In genomic region chr17:54656553-54656952, GRCm38 (mm10) we compare ENCODE assay signal across 20 mouse cellular contexts.
DNase-seq lines count a peak whose midpoint lies in the region; ATAC-seq and TF ChIP-seq lines count a peak whose summit lies in the region.
"Had no signal": no experiment of that assay in that cellular context is flagged by ENCODE, and none has a peak within 500 bp of the region (broad histone marks: within the 10 kb centered on the region; RNA-seq: fewer than 3 reads in every experiment).

No protein-coding gene starts in this region.

- H3K4me3 ChIP-seq in kidney, embryonic 14.5 days (ENCODE audit: low read length): no peak overlapping the region
- no peak overlapping the region for H3K4me3 ChIP-seq in left cerebral cortex, adult 2 months
- H3K4me3 ChIP-seq: embryonic facial prominence, embryonic 10.5 days; heart, embryonic 13.5 days; hindbrain, embryonic 12.5 days had no signal

- H3K4me2 ChIP-seq in kidney, embryonic 14.5 days (replicated peaks; ENCODE audit: low read depth, low read length): no peak overlapping the region
- H3K4me2 ChIP-seq: heart, embryonic 13.5 days; hindbrain, embryonic 12.5 days had no signal

- no peak overlapping the region for H3K27ac ChIP-seq in kidney, embryonic 14.5 days (ENCODE audit: low read depth, low read length)
- no peak overlapping the region for H3K27ac ChIP-seq in left cerebral cortex, adult 2 months
- H3K27ac ChIP-seq: embryonic facial prominence, embryonic 10.5 days; heart, embryonic 13.5 days; hindbrain, embryonic 12.5 days had no signal

- TF ChIP-seq CTCF in left cerebral cortex, adult 2 months (IDR thresholded peaks at IDR 0.05): no peak

- no peak overlapping the region for H3K9ac ChIP-seq in kidney, embryonic 14.5 days (ENCODE audit: low read depth, low read length)
- H3K9ac ChIP-seq: heart, embryonic 13.5 days; hindbrain, embryonic 12.5 days had no signal

- peak; percentile 71 for ATAC-seq in kidney, embryonic 14.5 days (ENCODE audit: low FRiP score, low TSS enrichment)
- ATAC-seq: forebrain, embryonic 14.5 days; hindbrain, embryonic 16.5 days had no signal

- no peaks in the 10 kb centered on the region for H3K36me3 ChIP-seq in kidney, embryonic 14.5 days (ENCODE audit: control insufficient read depth, insufficient read depth, low read length)
- H3K36me3 ChIP-seq: embryonic facial prominence, embryonic 10.5 days; heart, embryonic 13.5 days; hindbrain, embryonic 12.5 days had no signal

- H3K4me1 ChIP-seq in kidney, embryonic 14.5 days (ENCODE audit: control insufficient read depth, insufficient read depth, low read length): no peaks in the 10 kb centered on the region
- H3K4me1 ChIP-seq: embryonic facial prominence, embryonic 10.5 days; heart, embryonic 13.5 days; hindbrain, embryonic 12.5 days had no signal

- DNase-seq in kidney, adult 18-20 months: no peak
- DNase-seq in Muller cell, postnatal 12 days (ENCODE audit: inconsistent ontology term): peak; percentile 1
- DNase-seq in embryo, embryonic 11 days: peak; percentile 7
- DNase-seq in retina, postnatal 1 day: peak; percentile 20
- DNase-seq in left cerebral cortex, adult 2 months (ENCODE audit: extremely low spot score in 1 of 2, low spot score in 2 of 2): no peak
- DNase-seq: adrenal gland, adult 2 months; adrenal gland, postnatal 25 days; cerebellum, adult 18-20 months; cerebellum, adult 9-11 months; cerebellum, postnatal 36 days; gastrocnemius, postnatal 36 days; heart, adult 11 months; heart, postnatal 36 days had no signal

- intact Hi-C loops in left cerebral cortex, adult 2 months (cut with DNase I): no loop called here

- no peaks in the 10 kb centered on the region for H3K27me3 ChIP-seq in kidney, embryonic 14.5 days (ENCODE audit: control insufficient read depth, insufficient read depth, low read length)
- H3K27me3 ChIP-seq: CH12.LX; heart, embryonic 13.5 days; hindbrain, embryonic 12.5 days had no signal

- no peaks in the 10 kb centered on the region for H3K9me3 ChIP-seq in kidney, embryonic 14.5 days (ENCODE audit: control insufficient read depth, low read length)
- H3K9me3 ChIP-seq: embryonic facial prominence, embryonic 10.5 days; heart, embryonic 13.5 days; hindbrain, embryonic 12.5 days had no signal

Comparison
In these comparisons a context has a peak if more than half of its experiments do, and no peak if none do; other contexts are left out.
1. DNase-seq: peak in Muller cell, postnatal 12 days (single experiment), embryo, embryonic 11 days (single experiment) and retina, postnatal 1 day (single experiment); none in kidney, adult 18-20 months (single experiment) and left cerebral cortex, adult 2 months (0 of 2).